ENCODE assay signal across 11 mouse cellular contexts in the genomic region with DNA sequence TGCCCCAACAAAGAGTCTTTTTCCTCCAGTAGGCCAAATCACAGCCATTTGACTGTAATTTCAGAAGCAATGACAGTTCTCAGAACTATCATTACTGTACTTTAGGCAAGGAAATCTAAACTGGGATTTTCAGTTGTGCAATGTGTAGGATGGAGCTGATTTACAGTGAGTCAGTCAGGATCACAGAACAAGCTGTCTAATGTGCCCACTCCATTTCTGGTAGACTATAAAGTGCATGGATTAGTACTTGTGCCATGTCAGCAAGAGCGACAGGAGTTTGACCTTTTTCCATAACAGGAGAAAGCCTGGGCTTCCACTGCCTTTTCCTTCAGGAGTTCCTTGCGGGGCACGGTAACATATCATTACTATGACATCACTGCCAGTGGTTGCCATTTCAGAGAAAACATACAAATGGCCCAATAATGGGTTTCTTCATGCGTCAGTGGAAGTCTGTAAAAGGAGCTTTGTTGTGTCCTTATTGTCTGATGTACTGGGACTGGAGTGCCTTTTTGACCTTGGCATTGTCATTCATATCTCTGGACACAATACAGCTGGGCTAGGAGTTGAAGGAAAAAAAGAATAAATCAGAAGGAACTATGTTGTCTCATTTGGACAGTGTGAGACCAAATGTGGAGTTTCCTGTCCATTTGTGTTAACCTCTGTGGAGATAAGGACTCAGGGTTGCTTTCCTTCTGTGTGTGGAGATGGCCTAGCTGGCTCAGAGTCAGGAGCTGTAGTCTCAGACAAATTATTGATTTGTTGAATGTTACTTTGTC.
A peak's percentile ranks its signal among the peaks of the same experiment; 100 is the strongest.
DNase-seq lines count a peak whose midpoint lies in the region; ATAC-seq and TF ChIP-seq lines count a peak whose summit lies in the region.
"Had no signal": no experiment of that assay in that cellular context is flagged by ENCODE, and none has a peak within 500 bp of the region (broad histone marks: within the 10 kb centered on the region; RNA-seq: fewer than 3 reads in every experiment).

No protein-coding gene starts in this region.

- H3K9me3 ChIP-seq in hindbrain, embryonic 10.5 days: 0 out of 2 replicates have a peak, but pooled peaks cover 2% of the 10 kb centered on the region
- no peaks in the 10 kb centered on the region for H3K9me3 ChIP-seq in hindbrain, postnatal 0 days (ENCODE audit: low read length)
- H3K9me3 ChIP-seq: limb, embryonic 15.5 days had no signal

- H3K4me3 ChIP-seq in hindbrain, embryonic 10.5 days: no peak overlapping the region
- H3K4me3 ChIP-seq in hindbrain, postnatal 0 days (ENCODE audit: low read length): no peak overlapping the region
- H3K4me3 ChIP-seq: limb, embryonic 15.5 days had no signal

- no peaks in the 10 kb centered on the region for H3K27me3 ChIP-seq in hindbrain, embryonic 10.5 days (ENCODE audit: insufficient read depth, poor library complexity, severe bottlenecking)
- H3K27me3 ChIP-seq in hindbrain, postnatal 0 days (ENCODE audit: insufficient read depth, low read length): no peaks in the 10 kb centered on the region
- H3K27me3 ChIP-seq: limb, embryonic 15.5 days had no signal

- no peak for TF ChIP-seq CTCF in hindbrain, postnatal 0 days (IDR thresholded peaks at IDR 0.05; ENCODE audit: low read depth)
- TF ChIP-seq CTCF in brain, embryonic 14.5 days (IDR thresholded peaks at IDR 0.05; ENCODE audit: borderline replicate concordance, extremely low read depth, insufficient read depth, insufficient read length): no peak

- peak overlapping the region; percentile 50 for H3K27ac ChIP-seq in hindbrain, embryonic 10.5 days
- no peak overlapping the region for H3K27ac ChIP-seq in hindbrain, postnatal 0 days
- H3K27ac ChIP-seq: limb, embryonic 15.5 days had no signal

- no peak for TF ChIP-seq POLR2A in brain, embryonic 14.5 days (IDR thresholded peaks at IDR 0.05; ENCODE audit: borderline replicate concordance, extremely low read depth, insufficient read depth, insufficient read length, poor library complexity, severe bottlenecking)

- peak; percentile 12 for DNase-seq in hindbrain, embryonic 10.5 days (ENCODE audit: low spot score)
- DNase-seq in hindbrain, postnatal 0 days (ENCODE audit: low spot score): no peak
- peak; percentile 16 for DNase-seq in NIH3T3 (ENCODE audit: low read depth)
- DNase-seq in brain, embryonic 14.5 days (ENCODE audit: low read depth): peak; percentile 24
- peak; percentile 56 to 75 for DNase-seq in kidney, postnatal 4 days
- no peak for DNase-seq in urinary bladder, postnatal 4 days (ENCODE audit: low spot score in 2 of 2)
- no peak for DNase-seq in spleen, adult 18-20 months
- DNase-seq in urinary bladder, postnatal 36 days (ENCODE audit: low spot score in 2 of 2): no peak
- DNase-seq: cerebellum, adult 9-11 months had no signal

- no peak overlapping the region for H3K9ac ChIP-seq in hindbrain, postnatal 0 days (replicated peaks; ENCODE audit: low read length)
- H3K9ac ChIP-seq: limb, embryonic 15.5 days had no signal

- H3K4me1 ChIP-seq in hindbrain, embryonic 10.5 days (replicated peaks): peaks cover 14% of the 10 kb centered on the region
- no peaks in the 10 kb centered on the region for H3K4me1 ChIP-seq in hindbrain, postnatal 0 days (ENCODE audit: insufficient read depth, low read length)
- H3K4me1 ChIP-seq: limb, embryonic 15.5 days had no signal

- no peak for ATAC-seq in hindbrain, postnatal 0 days
- ATAC-seq: forebrain, embryonic 14.5 days had no signal

- H3K4me2 ChIP-seq in hindbrain, postnatal 0 days (ENCODE audit: low read depth, low read length): no peak overlapping the region
- H3K4me2 ChIP-seq: limb, embryonic 15.5 days had no signal

- no peaks in the 10 kb centered on the region for H3K36me3 ChIP-seq in hindbrain, embryonic 10.5 days
- no peaks in the 10 kb centered on the region for H3K36me3 ChIP-seq in hindbrain, postnatal 0 days (ENCODE audit: insufficient read depth, low read length)
- H3K36me3 ChIP-seq: limb, embryonic 15.5 days had no signal

- 39% methylated on average over 4 of the region's 4 CpGs for WGBS in hindbrain, embryonic 10.5 days
- WGBS in hindbrain, postnatal 0 days: 32% methylated on average over 4 of the region's 4 CpGs

Comparison
In these comparisons a context has a peak if more than half of its experiments do, and no peak if none do; other contexts are left out.
1. DNase-seq: peak in hindbrain, embryonic 10.5 days (single experiment), NIH3T3 (single experiment), brain, embryonic 14.5 days (single experiment) and kidney, postnatal 4 days (2 of 2); none in hindbrain, postnatal 0 days (single experiment), urinary bladder, postnatal 4 days (0 of 2), spleen, adult 18-20 months (0 of 2) and urinary bladder, postnatal 36 days (0 of 2).